Mouse (Mus musculus) lung, postnatal 0 days (tissue): ENCODE measurements around the gene Atp1a1. TPM values are rescaled to one million over a fixed set of nuclear protein-coding genes. Genes with fewer than 3 reads are reported as not detected.

ENCODE experiments used
- ATAC-seq: fragments of 200-750 bp; cut with Nextera tagmentation; 2 replicates; pipeline ENCODE4 v1.8.0; 2017; ENCODE audit warnings: moderate library complexity
- DNase-seq: peaks from one replicate; pipeline ENCODE4 v3.0.0-alpha.2; 2016; ENCODE audit warnings: low spot score
- H3K27ac ChIP-seq: fragments of 300-500 bp; sonication (generic); 2 replicates; pipeline ENCODE4 v1.5.1; 2014; ENCODE audit warnings: antibody characterized with exemption, mild to moderate bottlenecking, low read length, mixed read lengths
- H3K27me3 ChIP-seq: fragments of 300-500 bp; sonication (generic); replicated peaks from 2 replicates; pipeline ENCODE4 v1.6.1; 2014; ENCODE audit warnings: low read length, mixed read lengths; ENCODE audit not compliant: insufficient read depth
- H3K36me3 ChIP-seq: fragments of 300-500 bp; sonication (generic); 2 replicates; pipeline ENCODE4 v1.6.1; 2014; ENCODE audit warnings: low read length, mixed read lengths; ENCODE audit not compliant: insufficient read depth
- H3K4me1 ChIP-seq: fragments of 300-500 bp; sonication (generic); 2 replicates; pipeline ENCODE4 v1.6.1; 2014; ENCODE audit warnings: antibody characterized with exemption, low read depth, low read length, mixed read lengths; ENCODE audit not compliant: insufficient read depth
- H3K4me2 ChIP-seq: fragments of 300-500 bp; sonication (generic); replicated peaks from 2 replicates; pipeline ENCODE4 v1.6.1; 2014; ENCODE audit warnings: low read depth, mild to moderate bottlenecking, low read length, moderate library complexity, mixed read lengths
- H3K4me3 ChIP-seq: fragments of 300-500 bp; sonication (generic); 2 replicates; pipeline ENCODE4 v1.5.1; 2014; ENCODE audit warnings: low read depth, low read length
- H3K9ac ChIP-seq: fragments of 300-500 bp; sonication (generic); replicated peaks from 2 replicates; pipeline ENCODE4 v1.6.1; 2014; ENCODE audit warnings: low read depth, mild to moderate bottlenecking
- H3K9me3 ChIP-seq: fragments of 300-500 bp; sonication (generic); 2 replicates; pipeline ENCODE4 v1.6.1; 2016; ENCODE audit warnings: low read length, mixed read lengths
- CTCF ChIP-seq: IDR thresholded peaks from 2 replicates; pipeline ENCODE4 v1.5.1; 2016; ENCODE audit warnings: antibody characterized with exemption, mild to moderate bottlenecking
- EP300 ChIP-seq: IDR thresholded peaks from 2 replicates; pipeline ENCODE4 v1.6.1; 2016; ENCODE audit warnings: antibody characterized with exemption, mild to moderate bottlenecking, control low read depth
- WGBS: fragments of 180-500 bp; shearing (Covaris S2); extraction: QIAGEN DNeasy Blood & Tissue Kit; methylation state at CpG from one replicate; pipeline ENCODE4 v1.1.7; 2014; 5-methylcytosine and 5-hydroxymethylcytosine counted together
- polyA plus RNA-seq: library from polyadenylated mRNA; unstranded; fragments of >200 nt; fragmentation: Nextera tagmentation; extraction: Ambion mirVana; gene quantifications from 2 replicates; pipeline ENCODE4 v1.2.1, GENCODE M21; 2015

The Atp1a1 gene
- polyA plus RNA-seq, 1 experiment from 2014 or later = 136 TPM

DNA sequence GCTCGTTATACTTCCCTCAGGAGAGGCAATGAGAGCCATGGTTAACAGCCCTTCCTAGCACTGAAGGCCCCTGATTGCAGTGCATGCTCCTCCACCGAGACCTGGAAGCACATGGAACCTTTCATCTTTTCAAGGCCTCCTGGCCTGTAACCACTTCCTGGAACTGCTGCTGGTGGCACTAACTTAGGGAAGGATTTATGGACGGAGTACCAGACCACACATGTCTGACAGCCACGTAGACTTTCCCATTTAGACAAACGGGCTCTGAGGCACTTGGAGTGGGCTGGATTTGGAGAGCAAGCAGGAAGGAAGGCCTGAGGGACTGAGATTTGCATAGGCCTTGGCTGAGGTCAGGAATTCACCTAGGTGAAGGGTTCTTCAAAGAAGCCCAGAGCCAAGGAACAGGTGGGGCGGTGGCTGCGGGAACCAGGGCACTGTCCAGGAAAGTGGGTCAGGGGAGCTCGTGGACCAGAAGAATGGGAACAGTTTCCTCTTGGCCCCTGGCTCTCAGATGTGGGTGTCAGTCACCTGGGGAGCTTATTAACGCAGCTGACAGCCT lies 28.9 kb downstream of the Atp1a1 start:
- peaks cover 26% of the 10 kb centered on the region for H3K36me3 ChIP-seq
- 39% methylated on average over 9 of the region's 9 CpGs for WGBS
- TF ChIP-seq EP300 (no peak), CTCF (no peak)

DNA sequence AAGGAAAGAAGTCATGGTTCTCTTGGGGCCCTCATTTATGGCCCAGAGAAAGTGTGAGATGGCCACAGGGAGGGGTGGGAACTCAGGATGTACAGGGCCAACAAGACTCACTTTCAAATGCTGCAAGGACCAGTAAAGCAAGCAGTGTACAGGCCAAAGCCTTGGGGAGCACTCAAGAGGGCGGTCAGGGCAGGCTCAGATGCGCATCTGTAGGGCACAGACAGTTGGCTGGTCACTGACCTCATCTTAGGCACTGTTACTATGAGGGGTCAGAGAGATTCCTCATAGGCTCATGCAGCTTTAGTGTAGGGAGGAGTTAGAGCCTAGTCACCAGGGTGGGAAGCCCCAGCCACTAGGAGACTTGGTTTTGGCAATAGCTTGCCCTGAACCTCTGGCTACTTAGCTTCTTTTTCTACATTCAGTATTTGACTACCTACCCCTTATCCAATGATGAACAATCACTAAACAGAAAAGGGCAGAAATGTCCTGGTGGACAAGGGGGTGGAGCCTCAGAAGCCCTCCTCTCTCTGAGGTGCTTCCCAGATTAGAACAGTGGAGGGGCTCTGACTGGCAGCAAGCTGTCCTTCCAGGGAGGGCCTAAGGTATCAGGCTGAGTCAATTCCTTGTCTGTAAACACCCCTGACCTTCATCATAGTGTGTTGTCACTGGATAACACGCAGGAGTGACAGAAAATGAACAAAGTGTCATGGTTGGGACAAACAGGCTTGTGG lies 29.9 kb downstream of the Atp1a1 start:
- DNase-seq = no peak
- TF ChIP-seq CTCF = no peak
- TF ChIP-seq EP300 = no peak
- Histone ChIP-seq H3K36me3 (peaks cover 17% of the 10 kb centered on the region), H3K27me3 (no peaks in the 10 kb centered on the region), H3K9me3 (no peaks in the 10 kb centered on the region), H3K9ac (no peak overlapping the region), H3K4me1 (peaks cover 4% of the 10 kb centered on the region; the same call in 1 of the 2 replicates), H3K27ac (no peak overlapping the region), H3K4me3 (no peak overlapping the region), H3K4me2 (no peak overlapping the region)
- WGBS = 91% methylated on average over 3 of the region's 3 CpGs
- no peak for ATAC-seq

More for the DNA sequence above, 28.9 kb downstream of the Atp1a1 start:
- Histone ChIP-seq H3K27me3 (no peaks in the 10 kb centered on the region), H3K4me2 (no peak overlapping the region), H3K4me3 (no peak overlapping the region), H3K9ac (no peak overlapping the region), H3K27ac (no peak overlapping the region), H3K9me3 (no peaks in the 10 kb centered on the region), H3K4me1 (peaks cover 4% of the 10 kb centered on the region; the same call in 1 of the 2 replicates)
- DNase-seq = peak; percentile 74
- peak; percentile 54 for ATAC-seq

DNA sequence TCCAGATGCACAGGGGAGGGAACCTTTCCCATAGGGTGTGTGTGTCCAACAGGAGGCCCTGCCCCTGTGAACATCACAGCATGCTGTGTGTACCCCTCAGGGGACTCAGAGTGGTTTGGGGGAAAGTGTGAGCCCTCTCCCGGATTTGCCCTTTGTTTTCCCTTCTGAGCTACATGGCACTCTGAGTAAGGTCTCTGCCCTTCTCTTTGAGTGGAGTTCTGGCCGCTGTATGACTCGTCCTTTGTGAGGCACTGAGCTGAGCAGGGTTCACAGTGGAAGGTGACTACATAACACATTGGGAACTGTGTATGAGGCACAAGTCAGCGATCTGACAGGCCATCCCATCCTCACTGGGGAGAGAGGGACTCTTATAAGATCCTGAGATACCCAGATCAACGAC lies 31.5 kb downstream of the Atp1a1 start:
- no peaks in the 10 kb centered on the region for H3K27me3 ChIP-seq
- H3K4me1 ChIP-seq = peaks cover 4% of the 10 kb centered on the region; the same call in 1 of the 2 replicates
- H3K4me2 ChIP-seq = no peak overlapping the region
- H3K27ac ChIP-seq = no peak overlapping the region
- no peak for DNase-seq
- no peak overlapping the region for H3K4me3 ChIP-seq
- TF ChIP-seq CTCF (no peak), EP300 (no peak)
- WGBS = 52% methylated on average over 5 of the region's 5 CpGs
- H3K9me3 ChIP-seq = no peaks in the 10 kb centered on the region
- ATAC-seq = no peak
- H3K36me3 ChIP-seq = peaks cover 5% of the 10 kb centered on the region; the same call in 1 of the 2 replicates
- H3K9ac ChIP-seq = no peak overlapping the region

DNA sequence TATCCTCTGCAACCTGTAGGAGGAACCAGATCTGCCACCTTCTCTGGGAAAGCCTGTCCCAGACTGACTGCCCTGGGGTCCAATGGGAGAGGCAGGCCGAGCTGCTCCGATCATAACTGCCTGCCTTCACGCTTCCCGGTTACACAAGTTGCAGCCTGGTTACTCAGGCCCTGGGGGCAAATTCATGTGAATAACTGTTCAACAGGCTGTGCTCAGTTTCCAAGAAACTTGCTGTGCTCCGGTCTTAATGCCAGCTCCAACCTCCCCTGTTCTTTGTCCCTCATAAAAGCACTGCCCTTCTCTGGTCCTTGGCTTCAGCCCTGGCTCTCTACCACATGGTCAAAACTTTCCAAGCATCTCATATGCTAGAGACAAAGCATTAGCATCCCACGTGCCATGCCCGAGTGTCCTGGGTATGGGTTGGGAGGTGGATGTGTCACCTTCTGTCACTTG lies 32.3 kb downstream of the Atp1a1 start:
- no peak overlapping the region for H3K27ac ChIP-seq
- no peak overlapping the region for H3K4me3 ChIP-seq
- peaks cover 4% of the 10 kb centered on the region; the same call in 1 of the 2 replicates for H3K4me1 ChIP-seq
- 47% methylated on average over 7 of the region's 7 CpGs for WGBS
- TF ChIP-seq EP300 (no peak), CTCF (no peak)
- H3K27me3 ChIP-seq = no peaks in the 10 kb centered on the region
- DNase-seq = no peak
- no peaks in the 10 kb centered on the region for H3K9me3 ChIP-seq
- no peak overlapping the region for H3K4me2 ChIP-seq
- no peaks in the 10 kb centered on the region for H3K36me3 ChIP-seq
- ATAC-seq = no peak
- H3K9ac ChIP-seq = no peak overlapping the region

DNA sequence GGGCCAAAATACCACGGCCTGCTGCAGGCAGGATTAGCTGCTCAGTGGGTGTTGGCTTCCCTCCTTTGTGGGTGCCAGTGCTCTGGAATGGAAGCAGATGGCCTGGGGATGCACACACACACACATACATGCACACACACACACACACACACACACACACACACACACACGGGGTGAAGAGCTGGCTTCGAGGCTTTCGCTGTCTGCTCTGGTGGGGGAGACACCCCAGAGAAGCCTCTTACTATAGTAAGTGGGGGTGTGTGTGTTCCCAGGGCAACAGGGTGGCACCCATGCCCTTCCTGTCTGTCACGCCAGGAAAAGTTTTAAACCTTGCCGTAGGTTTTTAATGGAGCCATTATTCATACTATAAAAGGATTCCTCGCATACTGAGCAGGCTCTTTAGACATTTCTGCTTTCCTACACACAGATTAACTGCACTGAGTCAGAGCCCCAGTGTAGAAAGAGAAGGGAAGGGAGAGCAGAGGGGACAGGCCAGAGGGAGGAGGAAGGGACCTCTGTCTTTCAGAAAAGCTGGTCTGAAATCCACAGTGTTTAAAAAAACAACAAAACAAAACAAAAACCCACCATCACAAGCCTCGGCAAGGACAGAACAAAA lies 32.9 kb downstream of the Atp1a1 start:
- no peak overlapping the region for H3K9ac ChIP-seq
- no peak overlapping the region for H3K27ac ChIP-seq
- DNase-seq (no peak), ATAC-seq (peak; percentile 9; the same call in 1 of the 2 replicates)
- peaks cover 4% of the 10 kb centered on the region; the same call in 1 of the 2 replicates for H3K4me1 ChIP-seq
- no peaks in the 10 kb centered on the region for H3K27me3 ChIP-seq
- no peak overlapping the region for H3K4me2 ChIP-seq
- 49% methylated on average over 8 of the region's 8 CpGs for WGBS
- H3K36me3 ChIP-seq = no peaks in the 10 kb centered on the region
- H3K4me3 ChIP-seq = no peak overlapping the region
- H3K9me3 ChIP-seq = no peaks in the 10 kb centered on the region
- TF ChIP-seq CTCF = no peak
- TF ChIP-seq EP300 = no peak

DNA sequence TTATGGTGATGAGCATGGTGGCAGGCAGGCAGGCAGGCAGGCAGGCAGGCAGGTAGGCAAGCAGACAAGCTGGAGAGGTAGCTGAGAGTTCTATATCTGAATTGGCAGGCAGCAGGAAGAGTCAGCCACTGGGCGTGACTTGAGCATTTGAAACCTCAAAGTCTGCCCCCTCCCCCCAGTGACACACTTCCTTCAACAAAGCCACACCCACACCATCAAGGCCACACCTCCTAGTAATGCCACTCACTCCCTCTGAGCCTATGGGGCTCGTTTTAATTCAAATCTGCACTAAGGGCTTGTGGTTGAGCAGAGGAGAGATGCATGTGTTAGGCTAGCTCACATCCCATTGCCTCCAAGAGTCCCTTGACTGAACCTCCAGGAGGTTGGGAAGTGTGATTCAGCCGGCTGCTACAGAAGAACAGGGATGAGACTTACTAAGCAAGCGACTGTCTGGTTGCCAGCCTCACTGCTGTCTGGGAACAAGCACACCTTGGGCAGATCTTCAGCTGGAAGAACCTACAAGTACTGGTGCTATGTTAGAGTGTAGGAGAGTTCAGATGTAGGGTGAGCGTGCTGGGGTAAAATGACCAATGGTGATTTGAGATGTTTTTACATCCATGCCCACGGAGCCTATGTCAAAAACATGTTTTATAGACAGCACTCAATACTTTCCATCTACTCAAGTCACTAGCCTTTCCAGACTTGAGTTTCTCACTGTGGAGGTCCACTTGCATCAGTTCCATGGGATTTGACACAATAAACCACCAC lies 33.6 kb downstream of the Atp1a1 start:
- TF ChIP-seq EP300 (no peak), CTCF (no peak)
- Histone ChIP-seq H3K4me2 (no peak overlapping the region), H3K36me3 (no peaks in the 10 kb centered on the region), H3K9ac (no peak overlapping the region), H3K27ac (no peak overlapping the region), H3K4me3 (no peak overlapping the region), H3K9me3 (no peaks in the 10 kb centered on the region), H3K27me3 (no peaks in the 10 kb centered on the region), H3K4me1 (peaks cover 4% of the 10 kb centered on the region; the same call in 1 of the 2 replicates)
- WGBS = 78% methylated on average over 6 of the region's 6 CpGs
- DNase-seq (no peak), ATAC-seq (no peak)
